Mouse (Mus musculus): Measurements from ENCODE around the gene Crisp2.

Gene Crisp2

DNA sequence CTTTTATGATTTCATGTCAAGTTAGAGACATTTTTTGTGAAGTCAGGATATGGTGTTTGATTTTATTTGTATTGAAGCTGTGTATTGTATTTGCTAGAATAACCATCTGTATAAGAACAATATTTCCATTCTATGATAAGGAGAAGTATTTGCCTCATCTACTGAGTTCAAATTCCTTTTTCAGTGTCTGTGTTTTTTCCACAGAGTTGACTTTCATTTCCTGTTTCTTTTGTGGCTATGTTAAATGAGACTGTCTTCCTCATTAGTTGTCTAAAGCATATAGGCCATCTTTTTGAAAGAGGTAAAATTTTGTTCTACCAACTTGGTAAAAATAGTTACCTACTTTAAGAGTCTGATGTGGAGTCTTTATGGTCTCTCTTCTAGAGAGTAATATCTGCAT lies 90.5 kb downstream of the Crisp2 start:
- no peak for DNase-seq (ENCODE audit: low spot score in 2 of 2)

Measured in frontal cortex, postnatal 10 days (tissue).